Mouse (Mus musculus) midbrain, embryonic 11.5 days (tissue): ENCODE results near the gene Rbm47. TPM values are rescaled to one million over a fixed set of nuclear protein-coding genes. Genes with fewer than 3 reads are reported as not detected.

ENCODE experiments used
- ATAC-seq: fragments of 200-750 bp; cut with Nextera tagmentation; 2 replicates; pipeline ENCODE4 v1.8.0; 2017; ENCODE audit warnings: moderate TSS enrichment, moderate library complexity; ENCODE audit not compliant: low FRiP score
- DNase-seq: peaks from one replicate; pipeline ENCODE4 v3.0.0; 2015; ENCODE audit warnings: low spot score; ENCODE audit errors: missing footprints
- H3K27ac ChIP-seq: fragments of 300-500 bp; sonication (generic); 2 replicates; pipeline ENCODE4 v1.5.1; 2014; ENCODE audit warnings: low read depth, low read length
- H3K27me3 ChIP-seq: fragments of 300-500 bp; sonication (generic); 2 replicates; pipeline ENCODE4 v1.6.1; 2014; ENCODE audit warnings: mild to moderate bottlenecking, low read length, moderate library complexity, mixed read lengths; ENCODE audit not compliant: control insufficient read depth, insufficient read depth
- H3K36me3 ChIP-seq: fragments of 300-500 bp; sonication (generic); 2 replicates; pipeline ENCODE4 v1.6.1; 2014; ENCODE audit warnings: mild to moderate bottlenecking, low read length, moderate library complexity, mixed read lengths; ENCODE audit not compliant: control insufficient read depth, insufficient read depth
- H3K4me1 ChIP-seq: fragments of 300-500 bp; sonication (generic); 2 replicates; pipeline ENCODE4 v1.6.1; 2014; ENCODE audit warnings: low read length; ENCODE audit not compliant: control insufficient read depth, insufficient read depth
- H3K4me2 ChIP-seq: fragments of 300-500 bp; sonication (generic); 2 replicates; pipeline ENCODE4 v1.6.1; 2014; ENCODE audit warnings: mild to moderate bottlenecking, moderate library complexity
- H3K4me3 ChIP-seq: fragments of 300-500 bp; sonication (generic); 2 replicates; pipeline ENCODE4 v1.5.1; 2014; ENCODE audit warnings: low read depth, low read length
- H3K9ac ChIP-seq: fragments of 300-500 bp; sonication (generic); 2 replicates; pipeline ENCODE4 v1.6.1; 2014; ENCODE audit warnings: low read length
- H3K9me3 ChIP-seq: fragments of 300-500 bp; sonication (generic); 2 replicates; pipeline ENCODE4 v1.6.1; 2016; ENCODE audit warnings: low read length; ENCODE audit not compliant: control insufficient read depth
- WGBS: fragments of 180-500 bp; shearing (Covaris S2); extraction: QIAGEN DNeasy Blood & Tissue Kit; methylation state at CpG from one replicate; pipeline ENCODE4 v1.1.7; 2014; 5-methylcytosine and 5-hydroxymethylcytosine counted together
- polyA plus RNA-seq: library from polyadenylated mRNA; unstranded; fragments of >200 nt; fragmentation: Nextera tagmentation; extraction: Ambion mirVana; gene quantifications from 2 replicates; pipeline ENCODE4 v1.2.1, GENCODE M21; 2014

The Rbm47 gene
- polyA plus RNA-seq, 1 experiment from 2014 or later, result 2.1 TPM

DNA sequence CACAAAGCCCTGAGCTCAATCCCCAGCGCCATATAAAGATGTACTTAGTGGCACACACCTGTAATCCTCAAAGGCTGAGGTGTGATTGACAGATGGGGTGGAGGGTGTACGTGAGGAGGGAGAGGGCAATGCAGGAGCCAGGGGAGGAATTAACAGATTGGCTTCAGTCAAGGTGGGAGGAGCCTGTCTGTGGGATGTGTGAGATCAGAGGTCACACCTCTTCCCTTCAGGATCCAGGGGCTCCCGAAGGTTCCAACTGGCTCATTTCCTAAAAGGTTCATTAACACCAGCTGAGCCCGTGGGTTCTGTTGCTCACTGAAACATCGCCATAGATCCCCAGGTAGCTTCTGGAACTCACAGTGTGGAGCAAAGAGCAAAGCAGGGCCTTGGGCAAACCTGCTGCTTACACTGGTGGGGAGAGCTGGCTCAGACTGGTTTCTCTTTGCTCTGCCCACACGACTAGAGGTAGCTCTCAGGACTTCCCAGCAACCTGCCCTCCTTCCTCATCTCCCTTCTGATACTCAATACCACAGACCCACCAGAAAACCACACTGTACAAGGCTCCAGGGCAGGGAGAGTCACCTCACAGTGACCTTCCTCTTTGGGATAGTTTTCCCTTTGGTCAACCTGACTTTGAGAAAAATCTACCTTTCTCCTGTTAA is 33.2 kb downstream of the Rbm47 start:
- H3K9me3 ChIP-seq, result no peaks in the 10 kb centered on the region
- no peak for DNase-seq
- no peaks in the 10 kb centered on the region for H3K36me3 ChIP-seq
- 46% methylated on average over 6 of the region's 6 CpGs for WGBS
- no peaks in the 10 kb centered on the region for H3K4me1 ChIP-seq
- H3K27ac ChIP-seq, result no peak overlapping the region
- no peak overlapping the region for H3K9ac ChIP-seq
- ATAC-seq, result no peak
- H3K4me3 ChIP-seq, result no peak overlapping the region
- H3K27me3 ChIP-seq, result no peaks in the 10 kb centered on the region
- no peak overlapping the region for H3K4me2 ChIP-seq

DNA sequence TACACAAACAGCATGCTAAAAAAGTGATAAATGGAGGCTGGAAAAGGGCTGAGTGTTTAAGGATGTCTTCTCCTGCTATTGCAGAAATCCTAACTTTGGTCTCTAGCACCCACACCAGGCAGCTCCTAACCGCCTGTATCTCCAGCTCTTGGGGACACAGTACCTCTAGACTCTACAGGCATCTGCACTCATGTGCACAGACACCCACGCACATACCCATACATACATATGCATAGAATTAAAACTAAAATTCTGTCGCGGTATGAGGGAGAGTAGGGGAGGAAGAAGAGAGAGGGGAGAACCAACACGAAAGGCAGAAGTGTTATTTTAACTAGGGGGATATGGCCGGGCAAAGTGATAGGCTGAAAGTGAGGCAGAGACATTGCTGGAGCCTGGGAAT is 33.7 kb downstream of the Rbm47 start:
- WGBS, result 65% methylated on average over 6 of the region's 6 CpGs
- Histone ChIP-seq H3K9me3 (no peaks in the 10 kb centered on the region), H3K9ac (no peak overlapping the region), H3K4me3 (no peak overlapping the region), H3K27ac (no peak overlapping the region), H3K4me2 (no peak overlapping the region), H3K36me3 (no peaks in the 10 kb centered on the region), H3K4me1 (no peaks in the 10 kb centered on the region), H3K27me3 (no peaks in the 10 kb centered on the region)
- DNase-seq (no peak), ATAC-seq (no peak)

DNA sequence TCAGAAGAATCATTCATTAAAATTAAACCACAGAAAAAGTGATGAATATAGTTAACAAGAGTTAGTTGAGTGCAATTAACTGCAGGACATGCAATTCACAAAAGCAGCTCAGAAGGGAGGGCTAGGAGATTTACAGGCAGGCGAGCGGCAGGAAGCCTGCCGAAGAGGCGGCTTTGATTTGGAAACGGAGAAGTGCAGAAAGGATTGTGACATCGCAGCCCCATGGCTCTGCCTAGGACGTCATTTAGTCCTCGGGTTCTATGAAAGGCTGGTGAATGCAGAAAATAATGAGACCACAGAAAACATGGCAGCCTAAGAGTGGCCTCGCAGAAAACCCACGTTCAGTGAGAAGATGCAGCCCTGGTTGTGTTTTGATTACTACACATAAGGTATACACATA is 34.3 kb downstream of the Rbm47 start:
- 20% methylated on average over 10 of the region's 10 CpGs for WGBS
- no peak overlapping the region for H3K4me3 ChIP-seq
- H3K9ac ChIP-seq, result no peak overlapping the region
- H3K4me2 ChIP-seq, result no peak overlapping the region
- DNase-seq (no peak), ATAC-seq (no peak)
- no peaks in the 10 kb centered on the region for H3K4me1 ChIP-seq
- no peaks in the 10 kb centered on the region for H3K9me3 ChIP-seq
- H3K27me3 ChIP-seq, result no peaks in the 10 kb centered on the region
- H3K27ac ChIP-seq, result no peak overlapping the region
- no peaks in the 10 kb centered on the region for H3K36me3 ChIP-seq

DNA sequence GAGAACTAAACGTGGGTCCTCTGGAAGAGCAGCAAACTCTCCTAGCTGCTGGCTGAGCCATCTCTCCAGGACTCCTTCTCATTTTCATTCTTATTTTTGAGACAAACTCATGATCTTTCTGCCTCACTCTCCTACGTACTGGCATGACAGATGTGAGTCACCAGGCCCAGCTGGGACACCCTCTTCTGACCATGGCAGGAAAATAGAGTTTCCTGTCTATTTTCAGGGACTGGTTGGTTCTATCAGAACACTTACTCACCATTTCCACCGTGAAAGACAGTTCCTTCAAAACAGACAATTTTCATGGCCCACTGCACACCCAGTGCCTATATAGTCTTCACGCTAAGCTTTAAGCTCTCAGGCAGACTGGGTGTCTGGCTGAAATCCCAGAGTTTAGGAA is 35.7 kb downstream of the Rbm47 start:
- no peak for ATAC-seq
- H3K4me3 ChIP-seq, result no peak overlapping the region
- H3K27me3 ChIP-seq, result no peaks in the 10 kb centered on the region
- no peak overlapping the region for H3K4me2 ChIP-seq
- H3K4me1 ChIP-seq, result no peaks in the 10 kb centered on the region
- 60% methylated on average over 4 of the region's 4 CpGs for WGBS
- H3K27ac ChIP-seq, result no peak overlapping the region
- no peak for DNase-seq
- no peaks in the 10 kb centered on the region for H3K9me3 ChIP-seq
- no peak overlapping the region for H3K9ac ChIP-seq
- H3K36me3 ChIP-seq, result no peaks in the 10 kb centered on the region

DNA sequence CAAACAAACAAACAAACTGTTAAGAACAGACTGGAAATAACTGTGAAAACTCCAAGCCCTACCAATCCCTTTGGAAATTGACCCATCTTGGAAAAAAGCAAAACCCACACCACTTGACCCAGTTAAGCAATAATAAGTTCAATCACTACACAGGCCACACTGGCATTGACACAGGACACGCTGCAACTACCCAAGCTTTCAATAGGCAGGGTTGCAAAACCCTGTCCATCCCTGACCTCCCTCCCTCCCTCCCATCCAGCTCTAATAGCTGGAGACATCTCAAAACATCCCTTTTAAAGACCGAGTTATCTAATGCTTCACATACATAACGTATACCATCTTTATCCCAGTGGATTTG is 37.1 kb downstream of the Rbm47 start:
- H3K9me3 ChIP-seq, result no peaks in the 10 kb centered on the region

DNA sequence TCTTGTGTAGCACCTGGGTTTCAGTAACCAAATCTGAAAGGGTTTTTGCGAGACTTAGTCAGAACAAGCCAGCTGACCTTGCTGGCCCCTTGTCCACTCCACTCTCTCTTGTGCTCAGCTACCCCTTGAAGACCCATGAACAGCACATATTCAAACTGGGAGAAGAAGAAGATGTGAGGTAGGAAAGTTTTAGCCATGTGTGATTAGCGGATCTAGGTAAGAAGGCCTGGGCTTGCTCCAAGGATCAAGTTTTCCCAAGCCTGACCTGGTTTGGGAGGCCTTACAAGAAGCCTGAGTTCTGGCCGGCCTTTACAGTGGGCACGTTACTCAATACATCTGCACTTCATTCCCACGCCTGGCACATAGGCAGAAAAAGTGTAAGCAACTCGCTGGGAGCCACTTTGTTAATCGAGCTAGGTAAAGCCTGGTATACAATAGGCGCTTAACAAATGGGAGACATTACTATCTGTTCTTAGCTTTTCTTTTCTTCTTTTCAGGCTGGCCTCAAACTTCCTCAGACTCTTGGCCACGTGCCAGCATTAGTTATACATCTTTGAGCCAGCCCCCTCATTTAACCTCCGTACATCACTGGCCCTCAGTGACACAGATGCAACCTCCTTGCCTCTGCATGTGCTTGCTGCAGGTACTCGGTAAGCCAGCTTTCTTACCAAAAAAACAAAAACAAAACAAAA is 37.6 kb downstream of the Rbm47 start:
- no peak overlapping the region for H3K9ac ChIP-seq
- DNase-seq (peak; percentile 69), ATAC-seq (no peak)
- 82% methylated on average over 11 of the region's 11 CpGs for WGBS
- no peaks in the 10 kb centered on the region for H3K9me3 ChIP-seq
- no peak overlapping the region for H3K4me2 ChIP-seq
- H3K27me3 ChIP-seq, result no peaks in the 10 kb centered on the region
- no peaks in the 10 kb centered on the region for H3K4me1 ChIP-seq
- H3K36me3 ChIP-seq, result no peaks in the 10 kb centered on the region
- no peak overlapping the region for H3K4me3 ChIP-seq
- H3K27ac ChIP-seq, result no peak overlapping the region

More for the DNA sequence above, 37.1 kb downstream of the Rbm47 start:
- no peak for ATAC-seq
- DNase-seq, result peak; percentile 31
- H3K36me3 ChIP-seq, result no peaks in the 10 kb centered on the region
- 87% methylated on average over 3 of the region's 3 CpGs for WGBS
- H3K4me2 ChIP-seq, result no peak overlapping the region
- no peak overlapping the region for H3K27ac ChIP-seq
- no peaks in the 10 kb centered on the region for H3K27me3 ChIP-seq
- H3K9ac ChIP-seq, result no peak overlapping the region
- H3K4me3 ChIP-seq, result no peak overlapping the region
- no peaks in the 10 kb centered on the region for H3K4me1 ChIP-seq

DNA sequence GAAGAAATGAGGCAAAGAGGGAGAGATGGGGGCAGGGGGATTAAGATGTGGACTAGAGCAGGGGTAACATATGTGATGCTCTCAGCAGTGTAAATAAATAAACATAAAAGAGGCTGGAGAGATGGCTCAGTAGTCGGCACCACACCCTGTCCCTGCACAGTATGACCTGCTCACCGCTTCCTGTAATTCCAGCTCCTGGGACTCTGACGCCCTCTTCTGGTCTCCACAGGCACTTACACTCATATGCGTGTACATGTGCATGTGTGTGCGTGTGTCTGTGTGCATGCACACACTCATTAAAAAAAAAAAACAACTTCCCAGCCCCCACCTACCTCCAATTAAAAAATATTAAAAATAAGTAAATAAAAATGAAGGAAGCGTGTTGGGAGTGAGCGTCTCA is 38.3 kb downstream of the Rbm47 start:
- no peak overlapping the region for H3K4me3 ChIP-seq
- ATAC-seq (no peak), DNase-seq (no peak)
- WGBS, result 86% methylated on average over 7 of the region's 7 CpGs
- H3K9ac ChIP-seq, result no peak overlapping the region
- H3K27ac ChIP-seq, result no peak overlapping the region
- H3K27me3 ChIP-seq, result no peaks in the 10 kb centered on the region
- no peak overlapping the region for H3K4me2 ChIP-seq
- no peaks in the 10 kb centered on the region for H3K4me1 ChIP-seq
- no peaks in the 10 kb centered on the region for H3K36me3 ChIP-seq
- no peaks in the 10 kb centered on the region for H3K9me3 ChIP-seq

DNA sequence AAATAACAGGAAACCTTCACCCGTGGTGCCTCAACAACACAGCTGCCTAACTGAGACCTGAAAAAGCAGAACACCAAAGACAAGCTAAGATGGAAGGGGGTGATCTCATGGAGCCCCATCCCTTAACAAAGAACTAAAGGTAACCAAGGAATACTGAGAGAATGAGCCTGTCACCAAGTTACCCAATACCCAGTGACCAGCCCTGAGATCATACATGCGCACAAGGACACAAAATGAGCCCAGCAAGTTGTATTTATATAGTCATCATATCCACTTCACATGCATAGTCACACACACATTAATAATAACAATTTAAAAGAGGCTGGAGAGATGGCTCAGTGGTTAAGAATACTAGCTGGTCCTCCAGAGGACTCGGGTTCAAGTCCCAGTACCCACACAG is 44.0 kb downstream of the Rbm47 start:
- Histone ChIP-seq H3K4me2 (no peak overlapping the region), H3K36me3 (no peaks in the 10 kb centered on the region), H3K4me3 (no peak overlapping the region), H3K9ac (no peak overlapping the region), H3K9me3 (no peaks in the 10 kb centered on the region), H3K27ac (no peak overlapping the region), H3K27me3 (no peaks in the 10 kb centered on the region), H3K4me1 (no peaks in the 10 kb centered on the region)
- WGBS, result 83% methylated on average over 3 of the region's 3 CpGs
- DNase-seq, result peak; percentile 44
- no peak for ATAC-seq

DNA sequence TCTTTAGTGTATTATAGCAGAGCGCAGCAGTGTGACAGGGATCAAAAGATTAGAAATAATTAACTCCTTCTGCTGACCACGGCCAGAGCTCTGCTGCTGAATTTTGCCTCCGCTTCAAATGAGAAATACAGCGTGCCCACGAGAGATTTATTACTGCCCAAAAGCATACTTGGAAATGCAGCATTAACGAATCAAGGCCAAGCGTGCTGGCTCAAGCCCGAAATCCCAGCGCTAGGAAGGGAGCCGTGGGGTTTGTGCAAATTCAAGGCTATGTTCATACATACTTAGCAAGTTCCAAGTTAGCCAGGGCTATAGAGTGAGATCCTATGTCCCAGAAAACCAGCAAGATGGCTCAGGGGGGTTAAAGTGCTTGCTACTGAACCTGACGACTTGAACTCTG is 47.5 kb downstream of the Rbm47 start:
- Histone ChIP-seq H3K9ac (no peak overlapping the region), H3K27ac (no peak overlapping the region), H3K36me3 (no peaks in the 10 kb centered on the region), H3K4me1 (no peaks in the 10 kb centered on the region), H3K9me3 (no peaks in the 10 kb centered on the region), H3K4me3 (no peak overlapping the region), H3K27me3 (no peaks in the 10 kb centered on the region), H3K4me2 (no peak overlapping the region)
- ATAC-seq (no peak), DNase-seq (no peak)
- 80% methylated on average over 11 of the region's 11 CpGs for WGBS
